Mouse (Mus musculus) left cerebral cortex, postnatal 25 days (tissue): ENCODE results near the gene Cdh23. TPM values are rescaled to one million over a fixed set of nuclear protein-coding genes. Genes with fewer than 3 reads are reported as not detected.

Experiments used
- DNase-seq, 2 experiments: peaks; one replicate each; pipeline ENCODE4 v3.0.0; 2022; ENCODE audit warnings: low spot score in 2 of 2, mixed read lengths in 1 of 2
- intact Hi-C: fragments of 180-260 bp; cut with DNase I; formaldehyde crosslinking; loops from one replicate; pipeline ENCODE4 v1.15.1; 2025
- total RNA-seq, 2 experiments: library from RNA; stranded (reverse); gene quantifications; 2 replicates each; pipeline ENCODE4 v1.2.3; 2021

Gene Cdh23
- total RNA-seq, 2 experiments from 2014 or later = 1.7 to 2.5 TPM

DNA sequence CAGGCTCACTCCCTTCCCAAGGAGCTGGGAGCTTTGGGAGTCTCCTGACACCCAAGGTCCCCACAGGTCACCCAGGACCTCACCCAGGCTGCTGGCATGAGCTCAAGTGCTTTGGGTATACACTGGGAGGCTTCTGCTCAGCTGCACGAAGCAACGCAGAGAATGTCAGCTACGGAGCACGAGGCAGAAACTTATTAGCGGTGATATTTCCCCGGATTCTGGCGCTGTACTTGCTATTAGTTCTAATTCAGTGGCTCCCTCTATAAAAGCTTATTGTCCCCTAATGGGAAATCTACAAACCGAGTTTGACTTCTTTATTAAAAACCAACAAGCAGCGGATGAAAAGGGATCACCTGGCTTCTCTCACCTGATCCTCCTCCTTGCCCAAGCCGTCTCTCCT, 266.3 kb downstream of the Cdh23 start:
- DNase-seq = no peak
- intact Hi-C loops = no loop called here

- no peak for DNase-seq
- intact Hi-C loops = loop anchor here (5.0 kb wide), 1 partner anchor 105 kb away; no protein-coding TSS in a partner anchor
These were observed 273.5 kb downstream of the Cdh23 start for GRCm38 (mm10) chr10:60422756-60423155.

- intact Hi-C loops = loop anchor here (2.0 to 10.0 kb wide), 3 partner anchors 108 to 277 kb away; partner anchors contain the start of gene Cdh23
- no peak for DNase-seq
These were observed 276.7 kb downstream of the Cdh23 start for GRCm38 (mm10) chr10:60419624-60420023.

DNA sequence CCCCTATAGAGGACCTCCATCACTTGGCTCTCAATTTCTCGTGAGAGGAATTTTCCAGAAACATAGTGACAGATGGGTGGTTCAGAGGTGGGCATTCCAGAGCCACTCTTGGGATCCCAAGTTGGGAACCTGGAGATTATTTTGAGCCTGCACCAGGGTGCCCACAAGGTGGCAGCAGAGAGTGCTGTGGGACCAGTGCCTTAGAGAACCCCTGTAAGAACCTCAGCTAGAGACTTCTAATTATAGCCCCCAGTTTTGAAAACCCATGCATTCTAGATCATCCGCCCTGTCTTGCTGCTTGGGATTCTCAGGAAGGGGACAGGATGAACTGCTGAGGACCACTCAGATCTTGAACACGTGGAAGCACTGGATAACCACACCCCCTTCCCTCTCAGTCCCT, 278.2 kb downstream of the Cdh23 start:
- peak; percentile 65 to 72 for DNase-seq
- intact Hi-C loops = loop anchor here (2.0 to 10.0 kb wide), 2 partner anchors 273 to 279 kb away; partner anchors contain the start of gene Cdh23

- intact Hi-C loops = loop anchor here (10.0 kb wide), 1 partner anchor 272 kb away; no protein-coding TSS in a partner anchor
- DNase-seq = no peak
These were observed 279.2 kb downstream of the Cdh23 start for GRCm38 (mm10) chr10:60417041-60417440.

DNA sequence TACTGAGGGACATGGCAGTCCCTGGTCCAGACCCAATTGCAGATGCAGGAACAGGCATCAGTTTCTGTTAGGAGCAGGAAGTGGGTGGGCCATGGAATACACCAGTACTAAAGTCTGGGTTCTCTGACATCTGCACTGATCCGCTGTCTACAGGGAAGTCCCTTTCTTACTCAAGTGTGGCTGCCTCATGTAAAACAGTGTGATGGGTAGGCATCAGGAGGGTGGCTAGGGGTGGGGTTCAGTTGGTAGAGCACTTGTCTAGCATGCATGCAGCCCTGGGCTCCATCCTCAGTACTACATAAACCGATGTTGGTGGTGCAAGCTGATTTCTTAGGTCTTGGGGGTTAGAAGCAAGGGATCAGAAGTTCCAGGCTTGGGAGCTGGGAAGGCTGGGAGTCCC, 282.5 kb downstream of the Cdh23 start:
- DNase-seq = no peak
- intact Hi-C loops = loop anchor here (10.0 kb wide), 1 partner anchor 269 kb away; no protein-coding TSS in a partner anchor

- intact Hi-C loops = loop anchor here (1.0 to 10.0 kb wide), 2 partner anchors 106 to 267 kb away; no protein-coding TSS in a partner anchor
- no peak for DNase-seq
These were observed 284.5 kb downstream of the Cdh23 start for GRCm38 (mm10) chr10:60411794-60412193.

DNA sequence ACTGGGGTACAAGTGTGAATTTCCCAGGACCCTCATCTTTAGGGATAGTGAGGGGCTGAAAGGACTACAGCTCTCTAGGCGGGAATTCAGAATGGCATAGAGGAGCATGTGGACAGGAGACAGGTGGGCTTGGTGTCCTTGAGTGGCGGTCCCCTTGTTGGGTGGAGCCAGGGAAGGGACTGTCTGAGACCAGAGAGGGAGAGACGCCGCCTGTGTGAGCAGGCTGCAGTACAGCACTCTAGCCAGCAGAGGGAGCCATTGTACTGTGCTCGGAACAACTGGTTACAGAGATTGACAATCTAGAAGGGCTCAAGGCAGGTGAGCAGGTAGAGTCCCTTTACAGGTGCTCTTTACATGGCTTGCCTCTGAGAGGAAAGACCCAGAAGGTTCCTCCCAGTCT, 288.5 kb downstream of the Cdh23 start:
- DNase-seq = peak; percentile 57 to 70
- intact Hi-C loops = loop anchor here (2.0 kb wide), 2 partner anchors 61 to 349 kb away; partner anchors contain the start of gene Vsir

GRCm38 (mm10) chr10:60405460-60406177, 290.7 kb downstream of the Cdh23 start:
- intact Hi-C loops = no loop called here

GRCm38 (mm10) chr10:60400507-60401295, 295.6 kb downstream of the Cdh23 start:
- DNase-seq = no peak
- intact Hi-C loops = no loop called here

More at GRCm38 (mm10) chr10:60405460-60406177, 290.7 kb downstream of the Cdh23 start:
- DNase-seq = peak; percentile 34 to 74

DNA sequence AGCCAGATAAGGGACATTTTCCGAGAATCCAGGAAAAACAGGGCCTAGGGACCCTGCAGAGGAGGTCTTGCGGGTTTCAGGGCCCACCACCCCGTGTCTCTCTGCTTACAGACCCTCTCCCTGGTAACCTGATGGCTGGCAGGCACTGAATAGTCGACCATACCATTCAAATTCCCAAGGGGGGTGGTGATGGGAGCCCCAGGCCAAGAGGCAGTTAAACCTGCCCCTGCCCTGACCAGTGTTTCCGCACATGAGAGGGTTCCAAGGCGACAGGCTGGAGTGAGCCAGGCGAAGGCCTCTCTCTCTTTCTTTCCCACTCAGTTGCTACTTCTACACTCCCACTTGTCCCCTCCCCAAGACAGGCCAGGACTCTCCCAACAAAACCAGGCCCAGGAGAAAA, 296.8 kb downstream of the Cdh23 start, which contains the start of gene Gm17455:
Gene Gm17455 (plus strand): TSS at position 278 of the 400 bp plus-strand sequence.
- intact Hi-C loops = no loop called here
- no peak for DNase-seq

GRCm38 (mm10) chr10:60398051-60398814, 298.1 kb downstream of the Cdh23 start:
- intact Hi-C loops = no loop called here
- no peak for DNase-seq

DNA sequence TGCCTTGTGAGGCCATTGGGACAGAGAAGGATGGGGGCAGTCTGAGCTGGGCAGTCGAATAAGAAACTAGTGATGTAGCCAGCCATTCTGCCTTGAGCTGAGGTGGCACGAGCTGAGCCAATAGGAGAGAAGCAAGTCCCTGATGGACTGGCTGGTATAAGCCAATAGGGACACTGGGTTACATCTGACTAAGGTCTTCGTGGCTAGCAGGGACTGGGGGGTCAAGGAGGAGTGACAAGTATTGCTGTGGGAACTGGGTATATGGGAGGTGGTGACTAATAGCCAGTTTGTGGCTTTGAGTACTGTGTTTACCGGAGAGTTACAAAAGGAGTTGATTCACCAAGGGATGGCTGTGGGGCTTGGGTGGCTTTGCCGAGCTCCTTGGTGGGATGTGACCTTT, 300.7 kb downstream of the Cdh23 start:
- no peak for DNase-seq
- intact Hi-C loops = no loop called here

GRCm38 (mm10) chr10:60394936-60395335, 301.4 kb downstream of the Cdh23 start:
- peak; percentile 32 to 55 for DNase-seq
- intact Hi-C loops = no loop called here

GRCm38 (mm10) chr10:60391661-60392060, 304.6 kb downstream of the Cdh23 start:
- DNase-seq = no peak
- intact Hi-C loops = no loop called here

- intact Hi-C loops = no loop called here
These were observed 305.3 kb downstream of the Cdh23 start for GRCm38 (mm10) chr10:60390904-60391420.

DNA sequence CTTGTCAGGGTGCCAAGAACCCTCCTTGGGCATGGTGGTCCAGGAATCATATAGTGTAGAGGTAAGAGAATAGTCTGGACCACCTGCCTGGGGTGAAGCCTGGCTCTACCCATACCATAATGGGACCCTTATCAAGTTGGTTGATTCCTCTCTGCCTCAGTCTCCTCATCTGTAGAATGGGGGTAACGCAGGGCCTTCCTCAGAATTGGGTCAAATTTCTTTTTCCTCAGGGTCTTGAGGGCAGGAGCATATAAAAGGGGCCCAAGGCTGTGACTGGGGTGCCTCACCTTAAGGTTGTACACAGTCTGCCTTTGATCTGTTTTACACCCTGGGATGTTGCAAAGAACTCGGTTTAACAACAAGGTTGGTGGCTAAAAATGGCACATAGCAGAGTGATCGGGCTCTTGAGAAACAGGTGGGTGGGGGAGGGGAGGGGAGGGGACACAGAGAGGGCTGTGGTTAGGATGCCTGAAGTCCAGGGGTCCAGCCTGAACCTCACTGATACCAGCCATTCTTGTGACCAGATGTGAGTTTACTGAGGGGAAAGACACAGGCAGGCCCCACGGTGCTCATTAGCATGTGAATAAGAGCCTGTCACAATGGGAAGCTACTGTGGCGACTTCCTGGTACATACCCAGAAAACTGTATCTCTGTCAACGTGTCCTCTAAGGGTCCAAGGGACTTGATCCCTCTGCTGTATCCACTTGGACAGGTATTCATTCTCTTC, 305.9 kb downstream of the Cdh23 start:
- intact Hi-C loops = no loop called here
- no peak for DNase-seq

More at GRCm38 (mm10) chr10:60390904-60391420, 305.3 kb downstream of the Cdh23 start:
- no peak for DNase-seq

DNA sequence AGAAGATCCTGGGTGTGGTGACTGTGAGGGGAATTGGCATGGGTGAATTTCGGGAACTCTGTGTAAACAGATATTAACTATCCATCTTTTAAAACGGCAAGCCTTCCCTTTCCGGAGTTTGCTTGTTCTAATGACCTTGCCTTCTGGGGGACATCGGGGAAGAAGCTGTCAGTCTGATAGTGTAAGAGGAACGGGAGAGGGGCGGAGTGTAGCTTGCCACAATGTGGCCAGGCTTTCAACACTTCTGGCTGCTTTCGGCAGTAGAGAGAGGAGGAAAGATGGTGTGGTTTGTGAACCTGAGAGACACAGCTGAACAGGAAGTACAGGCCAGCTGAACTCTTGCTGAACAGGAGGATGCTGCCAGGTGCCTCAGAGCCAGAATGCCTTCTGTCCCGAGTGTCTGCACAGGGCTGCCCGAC, 306.8 kb downstream of the Cdh23 start:
- DNase-seq = no peak
- intact Hi-C loops = no loop called here

DNA sequence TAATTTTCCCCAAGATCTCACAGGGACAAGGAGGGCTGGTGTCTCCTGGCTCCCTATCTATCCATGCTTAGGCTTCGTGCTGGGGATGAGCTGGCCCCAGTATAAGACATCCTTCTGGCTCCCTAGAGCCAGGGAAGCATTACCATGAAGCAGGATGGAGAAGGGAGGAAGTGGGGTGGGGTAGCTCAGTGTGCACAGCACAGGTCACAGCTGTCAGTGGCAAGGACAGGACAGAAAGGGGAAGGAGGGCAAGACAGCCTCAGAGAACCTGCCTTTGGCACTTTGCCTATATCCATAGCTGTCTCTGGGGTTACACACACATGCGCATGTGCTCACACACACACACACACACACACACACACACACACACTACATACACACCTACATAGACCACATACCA, 308.0 kb downstream of the Cdh23 start:
- DNase-seq = no peak
- intact Hi-C loops = no loop called here
